Mouse (Mus musculus): ENCODE measurements at regions not wholly inside any gene's neighbourhood (a gene's known extent, or its start where the extent isn't known, plus 50 kb on each side); places are given as distances from the start of the nearest gene placed in this dataset.

DNA sequence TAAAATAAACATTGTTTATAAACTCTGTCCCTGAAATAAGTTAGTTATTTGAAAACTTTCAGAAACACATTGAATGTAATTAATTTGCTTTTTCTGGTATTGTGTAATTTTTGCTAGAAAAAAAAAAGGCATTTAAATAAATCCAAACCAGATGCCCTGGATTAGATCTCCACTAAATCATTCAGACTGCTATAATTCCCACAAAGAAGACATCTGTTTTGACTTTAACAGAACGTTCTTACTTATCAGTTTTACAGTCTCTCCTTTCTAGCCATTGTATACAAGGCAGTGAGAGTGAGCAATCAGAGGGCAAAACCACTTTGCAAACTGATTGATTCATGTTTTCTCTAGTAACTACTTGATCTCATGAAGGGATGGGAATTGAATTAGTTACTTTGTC, 478.8 kb downstream of the Slitrk6 start:
- ATAC-seq (no peak), DNase-seq (ENCODE audit: low spot score) (no peak)
- Histone ChIP-seq H3K27ac (ENCODE audit: low read depth, low read length) (no peak overlapping the region), H3K4me2 (ENCODE audit: low read length) (no peak overlapping the region), H3K4me1 (ENCODE audit: control insufficient read depth, insufficient read depth, low read length) (no peaks in the 10 kb centered on the region), H3K9ac (ENCODE audit: low read length) (no peak overlapping the region), H3K9me3 (replicated peaks; ENCODE audit: control insufficient read depth, low read length) (no peaks in the 10 kb centered on the region), H3K4me3 (ENCODE audit: low read depth, low read length) (no peak overlapping the region), H3K27me3 (replicated peaks; ENCODE audit: control insufficient read depth, insufficient read depth, low read length) (no peaks in the 10 kb centered on the region), H3K36me3 (ENCODE audit: control insufficient read depth, insufficient read depth, low read length) (no peaks in the 10 kb centered on the region)
- WGBS: 48% methylated on average over 1 of the region's 1 CpGs

DNA sequence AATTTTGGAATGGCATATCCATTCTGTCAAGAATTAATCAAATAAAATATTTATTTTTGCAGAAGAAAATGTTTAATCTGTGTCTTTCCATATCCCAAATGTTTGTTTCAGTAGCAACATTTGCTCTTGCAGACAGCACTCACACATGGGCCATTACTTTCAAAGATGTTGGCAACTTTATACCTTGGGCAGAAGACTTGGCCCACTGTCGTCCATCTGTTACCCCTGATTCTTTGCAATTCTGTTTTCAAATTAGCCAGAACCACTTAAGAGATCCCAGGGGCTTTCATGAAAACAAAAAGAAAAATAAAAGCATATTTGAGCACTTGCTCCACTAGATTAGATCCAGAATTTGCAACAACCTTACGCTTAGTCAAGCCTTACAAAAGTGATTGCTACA, 483.7 kb downstream of the Slitrk6 start:
- ATAC-seq (no peak; the same call in 1 of the 2 replicates), DNase-seq (ENCODE audit: low spot score) (peak; percentile 56)
- no peaks in the 10 kb centered on the region for H3K9me3 ChIP-seq (replicated peaks; ENCODE audit: control insufficient read depth, low read length)
- no peaks in the 10 kb centered on the region for H3K4me1 ChIP-seq (ENCODE audit: control insufficient read depth, insufficient read depth, low read length)
- no peak overlapping the region for H3K27ac ChIP-seq (ENCODE audit: low read depth, low read length)
- WGBS: 67% methylated on average over 2 of the region's 2 CpGs
- no peak overlapping the region for H3K4me2 ChIP-seq (ENCODE audit: low read length)
- no peaks in the 10 kb centered on the region for H3K27me3 ChIP-seq (replicated peaks; ENCODE audit: control insufficient read depth, insufficient read depth, low read length)
- no peaks in the 10 kb centered on the region for H3K36me3 ChIP-seq (ENCODE audit: control insufficient read depth, insufficient read depth, low read length)
- no peak overlapping the region for H3K4me3 ChIP-seq (ENCODE audit: low read depth, low read length)
- H3K9ac ChIP-seq (ENCODE audit: low read length): no peak overlapping the region

DNA sequence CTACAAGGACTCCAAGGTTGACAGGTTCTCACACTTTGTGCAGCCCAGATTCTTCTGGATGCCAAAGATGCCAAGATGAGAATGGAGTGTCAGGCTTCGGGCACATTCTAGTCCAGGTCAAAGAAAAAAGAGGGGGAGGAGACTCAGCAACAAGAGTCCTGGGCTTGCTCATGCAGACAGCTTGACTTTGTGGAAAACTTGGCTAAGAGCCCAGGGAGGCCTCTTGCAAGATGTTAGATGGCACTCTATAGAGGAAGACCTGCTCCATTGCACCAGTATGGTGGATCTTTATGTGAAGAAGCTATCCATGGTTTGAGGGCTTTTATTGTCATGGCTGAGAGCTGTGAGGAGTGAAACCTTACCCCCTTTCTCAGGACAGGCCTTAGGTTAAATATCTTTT, 510.5 kb downstream of the Slitrk6 start:
- DNase-seq (ENCODE audit: low spot score) (peak; percentile 1), ATAC-seq (no peak)
- Histone ChIP-seq H3K9ac (ENCODE audit: low read length) (no peak overlapping the region), H3K9me3 (replicated peaks; ENCODE audit: control insufficient read depth, low read length) (no peaks in the 10 kb centered on the region), H3K4me3 (ENCODE audit: low read depth, low read length) (no peak overlapping the region), H3K4me2 (ENCODE audit: low read length) (no peak overlapping the region), H3K4me1 (ENCODE audit: control insufficient read depth, insufficient read depth, low read length) (no peaks in the 10 kb centered on the region), H3K27ac (ENCODE audit: low read depth, low read length) (no peak overlapping the region), H3K27me3 (replicated peaks; ENCODE audit: control insufficient read depth, insufficient read depth, low read length) (no peaks in the 10 kb centered on the region), H3K36me3 (ENCODE audit: control insufficient read depth, insufficient read depth, low read length) (no peaks in the 10 kb centered on the region)
- WGBS: 83% methylated on average over 1 of the region's 1 CpGs

DNA sequence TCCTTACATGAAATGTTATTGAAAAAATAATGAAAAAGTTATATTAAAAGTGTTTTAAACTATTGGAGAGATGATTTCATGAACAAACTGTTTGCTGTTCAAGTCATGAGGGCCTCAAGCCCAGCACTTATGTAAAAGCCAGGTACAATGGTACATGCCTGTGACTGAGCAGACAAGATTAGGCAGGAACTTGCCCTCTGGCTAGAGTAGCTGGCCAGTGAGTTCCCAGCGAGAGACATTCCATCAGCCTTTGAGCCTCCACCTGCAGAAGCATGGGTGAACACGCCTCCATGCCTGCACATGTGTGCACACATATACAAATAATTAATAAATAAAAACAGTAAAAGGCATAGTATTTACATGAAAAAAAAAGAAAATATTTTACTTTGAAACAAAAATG, 511.4 kb downstream of the Slitrk6 start:
- Histone ChIP-seq H3K9ac (ENCODE audit: low read length) (no peak overlapping the region), H3K4me1 (ENCODE audit: control insufficient read depth, insufficient read depth, low read length) (no peaks in the 10 kb centered on the region), H3K4me3 (ENCODE audit: low read depth, low read length) (no peak overlapping the region), H3K27ac (ENCODE audit: low read depth, low read length) (no peak overlapping the region), H3K4me2 (ENCODE audit: low read length) (no peak overlapping the region), H3K36me3 (ENCODE audit: control insufficient read depth, insufficient read depth, low read length) (no peaks in the 10 kb centered on the region), H3K27me3 (replicated peaks; ENCODE audit: control insufficient read depth, insufficient read depth, low read length) (no peaks in the 10 kb centered on the region), H3K9me3 (replicated peaks; ENCODE audit: control insufficient read depth, low read length) (no peaks in the 10 kb centered on the region)
- no peak for DNase-seq (ENCODE audit: low spot score)
- ATAC-seq: no peak
- WGBS: 87% methylated on average over 2 of the region's 2 CpGs

DNA sequence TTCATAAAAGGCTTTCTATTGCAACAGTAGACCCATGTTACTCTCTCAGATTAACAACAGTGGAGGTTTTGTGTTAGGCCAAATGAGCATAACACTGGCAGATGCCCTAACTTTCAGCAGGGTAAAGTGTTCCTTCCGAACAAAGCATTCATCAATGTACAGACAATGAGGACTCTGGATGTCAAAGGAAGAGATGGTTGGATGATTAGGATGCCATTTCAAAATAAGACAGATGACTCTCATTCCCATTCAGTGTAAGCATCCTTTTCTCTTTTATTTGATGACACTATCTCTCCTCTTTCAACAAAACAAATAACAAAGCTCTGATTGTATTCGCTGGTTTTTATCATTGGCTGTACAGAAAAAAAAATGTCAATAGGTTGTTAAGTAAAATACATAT, 516.1 kb downstream of the Slitrk6 start:
- Histone ChIP-seq H3K27ac (ENCODE audit: low read depth, low read length) (no peak overlapping the region), H3K9ac (ENCODE audit: low read length) (no peak overlapping the region), H3K9me3 (replicated peaks; ENCODE audit: control insufficient read depth, low read length) (no peaks in the 10 kb centered on the region), H3K36me3 (ENCODE audit: control insufficient read depth, insufficient read depth, low read length) (no peaks in the 10 kb centered on the region), H3K4me1 (ENCODE audit: control insufficient read depth, insufficient read depth, low read length) (no peaks in the 10 kb centered on the region), H3K27me3 (replicated peaks; ENCODE audit: control insufficient read depth, insufficient read depth, low read length) (no peaks in the 10 kb centered on the region), H3K4me3 (ENCODE audit: low read depth, low read length) (no peak overlapping the region), H3K4me2 (ENCODE audit: low read length) (no peak overlapping the region)
- 78% methylated on average over 2 of the region's 2 CpGs for WGBS
- DNase-seq (ENCODE audit: low spot score) (no peak), ATAC-seq (no peak)

DNA sequence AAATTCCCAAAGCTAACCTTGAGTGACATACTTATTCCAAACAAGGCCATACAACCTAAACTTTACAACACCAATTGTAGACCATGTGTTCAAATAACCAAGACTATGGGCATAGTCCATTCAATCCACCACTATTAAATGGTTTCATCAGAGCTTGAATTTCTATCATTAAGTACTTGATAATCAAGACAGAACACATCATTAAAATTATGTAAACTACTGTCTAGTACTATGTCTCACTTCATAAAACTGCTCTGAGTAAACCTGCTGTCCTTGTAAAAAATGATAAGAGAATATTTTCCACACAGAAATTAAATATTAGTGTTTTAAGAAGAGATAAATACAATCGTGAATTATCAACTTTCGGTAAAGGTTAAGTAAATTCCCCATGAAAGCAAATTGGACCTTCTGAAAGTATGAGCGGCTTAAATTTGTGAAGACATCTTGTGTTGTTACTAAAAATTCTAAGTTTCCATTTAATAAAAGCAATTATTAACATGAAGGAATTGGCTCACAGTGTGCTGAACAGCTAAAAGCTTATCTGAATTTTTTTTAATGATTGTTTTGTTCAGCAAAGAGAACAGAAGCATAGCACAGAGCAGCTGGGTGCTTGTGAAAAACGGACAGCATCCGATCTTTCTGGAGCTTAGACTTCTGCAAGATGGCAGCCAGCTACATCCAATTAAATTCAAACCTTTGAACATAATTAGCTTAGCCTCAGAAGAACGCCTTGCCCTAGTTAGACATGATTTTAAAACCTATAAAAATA, 530.1 kb downstream of the Slitrk6 start:
- no peaks in the 10 kb centered on the region for H3K4me1 ChIP-seq (ENCODE audit: control insufficient read depth, insufficient read depth, low read length)
- ATAC-seq (no peak), DNase-seq (ENCODE audit: low spot score) (no peak)
- no peak overlapping the region for H3K4me2 ChIP-seq (ENCODE audit: low read length)
- H3K27ac ChIP-seq (ENCODE audit: low read depth, low read length): no peak overlapping the region
- no peak overlapping the region for H3K9ac ChIP-seq (ENCODE audit: low read length)
- no peaks in the 10 kb centered on the region for H3K36me3 ChIP-seq (ENCODE audit: control insufficient read depth, insufficient read depth, low read length)
- no peaks in the 10 kb centered on the region for H3K27me3 ChIP-seq (replicated peaks; ENCODE audit: control insufficient read depth, insufficient read depth, low read length)
- H3K9me3 ChIP-seq (replicated peaks; ENCODE audit: control insufficient read depth, low read length): no peaks in the 10 kb centered on the region
- WGBS: 77% methylated on average over 6 of the region's 6 CpGs
- H3K4me3 ChIP-seq (ENCODE audit: low read depth, low read length): no peak overlapping the region

DNA sequence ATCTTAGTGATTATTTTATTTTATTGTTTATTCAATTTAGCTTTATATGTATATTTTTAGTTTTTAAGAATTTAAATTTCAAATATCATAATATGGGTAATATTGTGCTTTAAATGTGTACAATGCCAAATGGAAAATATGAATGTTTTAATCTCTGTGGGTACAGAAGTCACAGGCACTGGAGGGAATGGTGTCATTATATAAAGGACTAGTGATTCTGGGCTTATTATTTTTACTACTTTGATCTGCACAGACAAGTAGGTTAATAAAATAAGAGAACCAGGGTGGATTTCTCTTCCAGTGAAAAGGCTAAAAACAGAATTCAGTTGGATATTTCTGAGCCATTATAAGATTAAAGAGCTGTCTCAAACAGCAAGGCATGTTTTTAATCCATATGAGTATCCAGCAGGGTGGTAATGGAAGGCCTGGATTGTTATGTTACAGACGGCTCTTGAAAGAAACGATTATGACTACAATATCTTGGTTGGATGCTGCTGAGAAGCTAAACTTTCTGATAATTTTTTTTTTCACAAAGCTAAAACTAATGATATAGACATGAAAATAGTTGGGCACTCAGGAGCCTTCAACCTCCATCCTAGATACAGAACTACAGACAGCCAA, 563.9 kb downstream of the Slitrk6 start:
- 70% methylated on average over 2 of the region's 2 CpGs for WGBS
- H3K27me3 ChIP-seq (replicated peaks; ENCODE audit: control insufficient read depth, insufficient read depth, low read length): no peaks in the 10 kb centered on the region
- no peaks in the 10 kb centered on the region for H3K36me3 ChIP-seq (ENCODE audit: control insufficient read depth, insufficient read depth, low read length)
- H3K4me1 ChIP-seq (ENCODE audit: control insufficient read depth, insufficient read depth, low read length): no peaks in the 10 kb centered on the region
- H3K4me2 ChIP-seq (ENCODE audit: low read length): no peak overlapping the region
- H3K9me3 ChIP-seq (replicated peaks; ENCODE audit: control insufficient read depth, low read length): no peaks in the 10 kb centered on the region
- H3K9ac ChIP-seq (ENCODE audit: low read length): no peak overlapping the region
- no peak overlapping the region for H3K27ac ChIP-seq (ENCODE audit: low read depth, low read length)
- ATAC-seq (peak; percentile 44; the same call in 1 of the 2 replicates), DNase-seq (ENCODE audit: low spot score) (peak; percentile 31)
- H3K4me3 ChIP-seq (ENCODE audit: low read depth, low read length): no peak overlapping the region

DNA sequence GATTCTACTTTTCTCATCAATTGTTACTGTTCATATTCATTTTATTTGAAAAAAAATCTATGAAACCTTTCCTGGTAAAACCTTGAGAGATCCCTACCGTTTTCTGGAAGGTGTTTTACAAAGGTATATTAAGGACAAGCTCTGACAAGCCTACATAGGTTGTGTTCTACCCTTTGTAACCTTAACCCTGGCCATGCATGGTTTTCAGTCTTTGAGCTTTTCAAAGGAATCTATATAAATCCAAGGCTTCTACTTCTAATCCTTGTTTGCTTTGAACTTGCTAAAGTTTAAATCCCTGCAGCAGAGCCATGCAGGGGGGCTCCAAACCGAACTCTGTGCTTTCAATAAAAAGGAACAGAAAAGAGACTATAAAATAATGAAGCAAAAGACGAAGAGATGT, 564.5 kb downstream of the Slitrk6 start:
- ATAC-seq (0 out of 2 replicates have a peak, but pooled peaks have one; percentile 54), DNase-seq (ENCODE audit: low spot score) (peak; percentile 27)
- Histone ChIP-seq H3K4me3 (ENCODE audit: low read depth, low read length) (no peak overlapping the region), H3K36me3 (ENCODE audit: control insufficient read depth, insufficient read depth, low read length) (no peaks in the 10 kb centered on the region), H3K9me3 (replicated peaks; ENCODE audit: control insufficient read depth, low read length) (no peaks in the 10 kb centered on the region), H3K4me1 (ENCODE audit: control insufficient read depth, insufficient read depth, low read length) (no peaks in the 10 kb centered on the region), H3K9ac (ENCODE audit: low read length) (no peak overlapping the region), H3K27me3 (replicated peaks; ENCODE audit: control insufficient read depth, insufficient read depth, low read length) (no peaks in the 10 kb centered on the region), H3K27ac (ENCODE audit: low read depth, low read length) (no peak overlapping the region), H3K4me2 (ENCODE audit: low read length) (no peak overlapping the region)
- WGBS: 47% methylated on average over 3 of the region's 3 CpGs

DNA sequence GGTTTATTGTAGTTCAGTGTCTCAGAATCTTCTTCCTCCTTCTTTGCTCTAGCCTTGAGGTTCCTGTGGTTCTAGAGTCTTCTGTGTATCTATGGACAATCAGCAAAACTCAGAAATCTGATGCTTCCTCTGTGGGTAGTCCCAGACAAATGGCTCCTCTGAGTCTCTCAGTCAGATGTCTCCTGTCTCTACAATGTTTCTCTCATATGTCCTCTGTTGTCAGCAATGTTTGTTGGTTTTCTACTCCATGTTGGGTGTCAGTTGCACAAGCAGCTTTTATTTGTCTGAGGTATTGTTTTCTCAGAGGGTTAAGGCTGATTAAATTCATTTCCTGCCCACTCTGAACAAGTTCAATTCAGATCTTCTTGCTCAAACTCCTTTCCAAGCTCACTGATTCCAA, 575.8 kb downstream of the Slitrk6 start:
- no peaks in the 10 kb centered on the region for H3K4me1 ChIP-seq (ENCODE audit: control insufficient read depth, insufficient read depth, low read length)
- no peaks in the 10 kb centered on the region for H3K36me3 ChIP-seq (ENCODE audit: control insufficient read depth, insufficient read depth, low read length)
- H3K4me2 ChIP-seq (ENCODE audit: low read length): no peak overlapping the region
- no peak overlapping the region for H3K4me3 ChIP-seq (ENCODE audit: low read depth, low read length)
- no peaks in the 10 kb centered on the region for H3K9me3 ChIP-seq (replicated peaks; ENCODE audit: control insufficient read depth, low read length)
- no peaks in the 10 kb centered on the region for H3K27me3 ChIP-seq (replicated peaks; ENCODE audit: control insufficient read depth, insufficient read depth, low read length)
- no peak overlapping the region for H3K9ac ChIP-seq (ENCODE audit: low read length)
- H3K27ac ChIP-seq (ENCODE audit: low read depth, low read length): no peak overlapping the region
- ATAC-seq (no peak), DNase-seq (ENCODE audit: low spot score) (no peak)

Data from forebrain, embryonic 14.5 days (tissue).